Mouse (Mus musculus): Measurements from ENCODE around the gene Fam126a.

GRCm38 (mm10) chr5:24036731-24037130 lies 6.2 kb upstream of the Fam126a start:
- no peak for TF ChIP-seq CTCF (IDR thresholded peaks at IDR 0.05; ENCODE audit: borderline replicate concordance, insufficient read depth, low read length)
- TF ChIP-seq POLR2A (IDR thresholded peaks at IDR 0.05; ENCODE audit: low read depth, low read length): no peak
